Mouse (Mus musculus) granulocyte monocyte progenitor cell, adult 5-6 weeks (primary cell): ENCODE measurements around the gene Nae1. TPM values are rescaled to one million over a fixed set of nuclear protein-coding genes. Genes with fewer than 3 reads are reported as not detected.

Experiments used
- ATAC-seq: replicated peaks from 2 replicates; pipeline ENCODE4 v1.8.0; 2016; ENCODE audit warnings: mild to moderate bottlenecking, moderate TSS enrichment, inconsistent platforms; ENCODE audit not compliant: poor library complexity, severe bottlenecking
- total RNA-seq, 2 experiments: library from RNA; stranded (forward) in 1 of 2; stranded (reverse) in 1 of 2; fragments of 200-712, 200-1000 nt in 1 of 2; fragments of >200 nt in 1 of 2; fragmentation: Nextera tagmentation in 1 of 2; gene quantifications; 2 replicates each; pipeline ENCODE4 v1.2.3; 2014 to 2017

Gene Nae1
- total RNA-seq, 2 experiments from 2014 or later: 38.8 to 64.6 TPM

DNA sequence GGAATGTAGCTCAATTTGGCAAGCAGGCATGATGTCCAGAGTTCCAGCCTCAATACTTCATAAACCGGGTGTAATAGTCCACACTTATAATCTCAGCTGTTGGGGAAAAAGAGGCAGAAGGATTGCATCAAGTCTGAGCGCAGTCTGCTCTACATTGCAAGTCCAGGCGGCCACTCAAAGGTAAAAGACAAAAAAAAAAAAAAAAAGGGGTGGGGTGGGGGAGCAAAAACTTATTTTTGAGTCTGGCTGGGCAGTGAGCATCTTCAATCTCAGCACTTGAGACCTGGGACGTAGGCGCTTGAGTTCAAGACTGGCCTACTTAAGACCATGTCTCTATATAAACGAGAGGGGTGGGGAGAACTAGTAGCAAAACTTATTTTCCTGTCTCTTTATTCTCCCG, 886 bp downstream of the Nae1 start:
- no peak for ATAC-seq

DNA sequence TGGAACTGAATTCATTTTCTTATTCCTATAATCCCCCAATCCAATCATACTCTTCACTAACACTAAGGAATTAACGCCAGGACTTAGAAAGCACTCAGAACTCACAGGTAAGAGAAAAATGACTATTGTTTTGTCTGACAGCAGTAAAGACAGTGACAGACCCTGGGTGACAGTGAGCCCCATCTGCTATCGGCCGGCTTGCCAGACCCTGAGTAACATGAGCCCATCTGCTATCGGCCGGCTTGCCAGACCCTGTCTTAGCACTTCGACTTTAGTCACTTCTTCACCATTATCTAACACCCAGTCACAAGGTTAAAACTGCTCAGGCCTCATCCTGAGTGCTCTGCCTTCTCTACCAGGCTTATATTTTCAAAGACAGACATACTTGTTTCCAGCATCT, 4.8 kb downstream of the Nae1 start:
- no peak for ATAC-seq

DNA sequence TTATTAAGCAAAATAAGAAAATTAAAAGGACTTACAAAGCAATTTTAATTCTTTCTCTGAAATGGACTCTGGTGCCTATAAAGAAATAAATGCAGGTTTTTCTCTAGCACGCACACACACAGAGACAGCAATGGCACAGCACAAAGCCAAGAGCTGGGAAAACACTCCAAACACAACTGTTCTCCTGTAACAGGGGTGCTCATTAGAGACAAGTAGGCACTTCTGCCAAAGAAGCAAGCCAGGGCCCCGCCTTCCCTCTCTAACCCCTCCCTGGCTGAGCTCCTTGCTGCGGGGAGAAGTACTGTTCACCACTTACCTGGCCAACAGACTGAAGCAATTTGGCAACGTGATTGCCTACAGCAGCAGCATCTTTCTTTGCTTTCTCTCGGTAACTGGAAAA, 16.6 kb downstream of the Nae1 start:
- ATAC-seq: no peak

DNA sequence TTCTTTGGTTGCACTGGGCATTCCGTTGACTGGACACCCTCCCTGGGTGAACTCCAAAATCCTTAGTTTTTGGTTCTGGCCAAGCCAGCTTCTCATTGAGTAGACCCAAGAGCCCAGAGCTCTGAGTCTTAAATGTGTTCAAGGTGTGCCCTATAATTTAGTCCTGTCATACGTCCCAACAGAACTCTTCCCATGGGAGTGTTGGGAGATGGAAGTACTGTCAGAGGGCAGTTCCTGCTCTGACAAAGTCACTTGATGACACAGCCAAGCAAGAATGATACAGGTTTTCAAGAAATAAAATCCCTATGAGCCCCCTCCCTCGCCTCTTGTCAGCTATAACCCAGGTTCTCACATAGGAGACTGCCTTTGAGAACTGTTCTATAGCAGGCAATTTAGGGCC, 24.3 kb downstream of the Nae1 start:
- no peak for ATAC-seq

DNA sequence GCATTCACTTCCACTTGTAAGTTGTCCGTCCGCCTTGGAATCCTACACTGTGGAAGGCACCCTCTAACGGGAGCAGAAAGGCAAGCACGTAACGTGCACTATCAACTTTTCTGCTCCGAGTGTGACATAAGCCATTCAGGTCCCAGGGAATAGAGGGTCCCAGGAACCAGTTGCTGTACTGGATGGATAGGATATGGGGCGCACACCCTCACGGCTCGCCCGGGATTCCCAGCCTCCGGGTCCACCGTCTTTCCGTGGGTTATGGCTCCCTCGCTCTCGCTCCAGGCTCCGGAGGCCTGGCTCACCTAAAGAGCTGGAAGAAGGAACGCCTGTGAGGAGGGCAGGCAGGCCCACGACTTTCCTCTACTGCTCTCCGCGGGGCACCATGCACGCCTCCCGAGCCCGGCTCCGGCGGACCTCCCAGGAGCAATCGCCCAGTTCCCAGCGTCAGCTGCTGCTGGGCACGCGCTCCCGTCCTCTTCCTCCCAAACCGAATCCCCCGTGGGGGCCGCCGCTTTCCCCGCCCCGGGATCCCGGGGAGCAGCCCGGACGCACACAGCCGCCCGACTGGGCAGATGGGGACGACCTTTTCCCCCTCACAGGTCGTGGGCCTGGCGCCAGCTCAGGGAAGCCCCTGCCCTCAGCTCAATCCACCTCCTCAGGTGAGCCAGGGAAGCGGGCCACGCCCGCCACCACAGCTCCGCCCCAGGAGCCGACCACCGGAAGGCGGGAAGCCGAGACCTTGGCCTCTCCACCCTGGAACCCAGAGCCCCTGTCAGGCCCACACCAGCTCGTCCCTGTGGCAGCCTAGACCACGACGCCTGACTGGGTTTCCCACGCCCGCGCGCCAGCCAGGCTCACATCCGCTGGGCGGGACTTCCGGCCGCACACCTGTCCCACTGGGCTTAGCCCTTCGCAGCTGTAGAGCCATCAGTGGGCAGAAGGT, 25.1 kb downstream of the Nae1 start, which contains the start of gene Terb1:
Gene Terb1 (minus strand): TSS at position 850 of the 946 bp plus-strand sequence.
- peak; percentile 82 for ATAC-seq

DNA sequence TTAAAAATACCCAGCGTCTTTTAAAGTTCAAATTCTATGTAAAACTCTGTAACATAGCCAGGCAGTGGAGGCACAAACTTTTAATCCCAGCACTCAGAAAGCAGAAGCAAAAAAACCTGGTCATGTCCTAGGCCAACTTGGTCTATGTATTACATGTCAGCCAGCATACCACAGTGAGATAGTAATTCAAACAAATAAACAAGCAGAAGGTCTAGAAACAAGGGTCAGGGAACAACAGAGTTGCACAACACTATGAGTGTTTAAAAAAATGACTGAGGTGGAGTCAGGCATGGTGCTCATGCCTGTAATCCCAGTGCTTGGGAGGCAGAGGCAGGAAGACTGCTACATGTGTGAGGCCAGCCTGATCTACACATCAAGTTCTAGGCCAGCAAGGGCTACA, 55.3 kb downstream of the Nae1 start:
- no peak for ATAC-seq

DNA sequence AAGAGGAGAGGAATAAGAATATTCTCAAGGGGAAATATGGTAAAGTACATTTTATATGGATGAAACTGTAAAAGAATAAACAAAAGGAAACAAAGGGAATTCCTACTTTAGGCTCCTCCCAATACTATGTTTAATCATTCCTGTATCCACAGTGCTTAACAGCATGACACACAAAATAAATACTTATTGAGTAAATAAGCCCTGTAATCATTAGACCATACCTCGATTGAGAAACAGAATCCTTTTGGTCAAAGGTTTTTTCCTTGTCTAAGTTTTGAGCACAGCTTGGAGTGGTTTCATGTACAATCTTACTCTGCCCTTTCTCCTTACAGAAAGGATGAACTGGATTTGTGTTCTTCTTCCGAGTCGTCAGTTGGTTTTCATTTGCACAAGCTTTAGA, 62.0 kb downstream of the Nae1 start:
- no peak for ATAC-seq

DNA sequence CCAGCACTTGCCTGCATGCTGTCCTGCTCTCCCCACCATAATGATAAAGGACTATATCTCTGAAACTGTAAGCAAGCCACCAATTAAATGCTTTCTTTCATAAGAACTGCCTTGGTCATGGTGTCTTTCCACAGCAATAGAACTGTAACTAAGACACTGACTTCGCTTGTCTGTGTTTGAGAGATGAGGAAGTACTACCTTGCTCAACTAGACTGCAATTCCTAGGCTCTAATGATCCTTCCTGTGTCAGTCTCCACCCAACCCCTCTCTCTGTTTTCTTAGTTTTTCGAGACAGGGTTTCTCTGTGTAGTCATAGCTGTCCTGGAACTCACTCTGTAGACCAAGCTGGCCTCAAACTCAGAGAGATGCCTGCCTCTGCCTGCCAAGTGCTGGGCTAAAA, 67.0 kb downstream of the Nae1 start:
- peak; percentile 82 for ATAC-seq

Other genes with a start within 250 kb of the Nae1 start
- gene Cmtm2a, start 241.5 kb downstream of the Nae1 start, total RNA-seq (2014; fragmentation: Nextera tagmentation): not detected in 2 replicates
- not detected in 2 replicates for gene Cmtm2a, start 241.5 kb downstream of the Nae1 start, total RNA-seq (2017)
- not detected in 2 replicates for gene Gm45711, start 224.6 kb downstream of the Nae1 start, total RNA-seq (2014; fragmentation: Nextera tagmentation)
- gene Gm45711, start 224.6 kb downstream of the Nae1 start, total RNA-seq (2017): not detected in 2 replicates
- gene Cmtm1, start 224.5 kb downstream of the Nae1 start, total RNA-seq (2014; fragmentation: Nextera tagmentation): not detected in 2 replicates
- gene Cmtm1, start 224.5 kb downstream of the Nae1 start, total RNA-seq (2017): not detected in 2 replicates
- gene Gm11020, start 213.1 kb downstream of the Nae1 start, total RNA-seq (2014; fragmentation: Nextera tagmentation): not detected in 2 replicates
- gene Gm11020, start 213.1 kb downstream of the Nae1 start, total RNA-seq (2017): not detected in 2 replicates
- not detected in 2 replicates for gene Cmtm2b, start 212.4 kb downstream of the Nae1 start, total RNA-seq (2014; fragmentation: Nextera tagmentation)
- gene Cmtm2b, start 212.4 kb downstream of the Nae1 start, total RNA-seq (2017): not detected in 2 replicates
- gene Cmtm3, start 195.2 kb downstream of the Nae1 start, total RNA-seq (2014; fragmentation: Nextera tagmentation): 37.4 and 54.3 TPM in 2 replicates
- 16.2 and 18.6 TPM in 2 replicates for gene Cmtm3, start 195.2 kb downstream of the Nae1 start, total RNA-seq (2017)
- 0.58 and 1.4 TPM in 2 replicates for gene Cmtm4, start 138.8 kb downstream of the Nae1 start, total RNA-seq (2014; fragmentation: Nextera tagmentation)
- 0.31 and 0.90 TPM in 2 replicates for gene Cmtm4, start 138.8 kb downstream of the Nae1 start, total RNA-seq (2017)
- 13.9 and 21.2 TPM in 2 replicates for gene Dync1li2, start 91.6 kb downstream of the Nae1 start, total RNA-seq (2014; fragmentation: Nextera tagmentation)
- gene Dync1li2, start 91.6 kb downstream of the Nae1 start, total RNA-seq (2017): 43.4 and 44.1 TPM in 2 replicates
- gene Terb1, start 24.7 kb downstream of the Nae1 start, total RNA-seq (2014; fragmentation: Nextera tagmentation): not detected in 2 replicates
- gene Terb1, start 24.7 kb downstream of the Nae1 start, total RNA-seq (2017): not detected in 2 replicates
- not detected in 2 replicates for gene Car7, start 52 bp upstream of the Nae1 start, total RNA-seq (2014; fragmentation: Nextera tagmentation)
- 0.52 TPM in 1 of 2 replicates, not detected in the other for gene Car7, start 52 bp upstream of the Nae1 start, total RNA-seq (2017)
- 9.6 and 13.1 TPM in 2 replicates for gene Pdp2, start 56.8 kb upstream of the Nae1 start, total RNA-seq (2014; fragmentation: Nextera tagmentation)
- 10.3 and 11.4 TPM in 2 replicates for gene Pdp2, start 56.8 kb upstream of the Nae1 start, total RNA-seq (2017)
- not detected in 2 replicates for gene Cdh16, start 89.8 kb upstream of the Nae1 start, total RNA-seq (2014; fragmentation: Nextera tagmentation)
- gene Cdh16, start 89.8 kb upstream of the Nae1 start, total RNA-seq (2017): not detected in 2 replicates
- gene Rrad, start 96.7 kb upstream of the Nae1 start, total RNA-seq (2014; fragmentation: Nextera tagmentation): 0.95 and 2.6 TPM in 2 replicates
- gene Rrad, start 96.7 kb upstream of the Nae1 start, total RNA-seq (2017): 1.3 and 2.1 TPM in 2 replicates
- gene Ciao2b, start 107.3 kb upstream of the Nae1 start, total RNA-seq (2014; fragmentation: Nextera tagmentation): 21.4 and 40.5 TPM in 2 replicates
- 14.8 and 24.8 TPM in 2 replicates for gene Ciao2b, start 107.3 kb upstream of the Nae1 start, total RNA-seq (2017)
- not detected in 2 replicates for gene Ces2a, start 199.4 kb upstream of the Nae1 start, total RNA-seq (2014; fragmentation: Nextera tagmentation)
- gene Ces2a, start 199.4 kb upstream of the Nae1 start, total RNA-seq (2017): not detected in 2 replicates